Mouse (Mus musculus) cerebellum, postnatal 25 days (tissue): ENCODE results near the gene Hydin.
"Not testable (repeated sequence)": the region's sequence is repeated elsewhere in the genome, so short reads cannot be mapped to it uniquely, and the experiment has no call there.

ENCODE experiments used
- DNase-seq, 2 experiments: peaks; one replicate each; pipeline ENCODE4 v3.0.0; 2021; ENCODE audit warnings: mixed read lengths in 2 of 2

The Hydin gene

DNA sequence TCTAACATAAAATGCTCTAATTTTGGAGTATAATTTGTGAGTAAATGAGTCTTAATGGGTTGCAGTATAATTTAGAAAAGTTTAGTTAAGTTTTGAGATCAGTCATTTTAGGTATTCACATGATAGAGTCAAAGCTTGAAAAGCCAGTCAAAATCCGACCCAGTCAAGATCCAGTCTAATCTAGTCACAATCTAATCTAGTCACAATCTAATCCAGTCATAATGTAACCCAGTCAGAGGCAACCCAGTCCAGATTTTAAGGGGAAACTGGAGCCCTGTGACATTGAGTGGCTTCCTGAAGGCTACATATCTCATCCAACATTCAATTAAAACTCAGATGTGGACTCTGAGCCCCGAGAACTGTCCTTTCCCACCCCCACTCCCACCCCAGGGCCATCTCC is 72.7 kb downstream of the Hydin start:
- DNase-seq: no peak

DNA sequence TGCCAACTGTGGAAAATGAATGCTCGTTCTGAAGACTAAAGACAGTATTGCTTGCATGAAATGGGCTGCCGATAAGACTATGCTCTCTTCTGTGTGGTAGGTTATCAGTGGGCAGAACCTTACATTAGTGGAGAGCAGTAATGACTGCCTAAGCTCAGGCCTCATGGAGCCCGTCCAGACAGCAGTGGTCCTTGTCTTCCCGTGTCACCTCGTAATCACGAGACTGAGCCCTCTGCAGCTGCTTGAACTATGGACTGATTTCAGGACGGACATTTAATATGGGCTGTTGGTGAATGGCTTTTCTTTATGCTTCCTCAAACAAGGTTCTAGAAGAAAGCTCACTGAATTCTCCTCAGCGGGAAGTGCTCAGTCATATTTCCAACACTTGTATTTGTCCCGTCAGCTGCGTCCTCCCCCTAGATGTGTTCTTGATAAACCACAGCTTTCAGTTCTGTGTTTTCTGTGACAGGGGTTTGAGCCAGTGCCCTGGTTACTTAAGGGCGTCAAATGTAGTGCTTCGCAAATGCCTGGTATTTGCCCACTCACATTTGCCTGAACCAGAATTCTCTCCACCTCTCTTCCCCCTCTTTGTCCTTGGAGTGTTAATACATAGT is 73.4 kb downstream of the Hydin start:
- no peak for DNase-seq

DNA sequence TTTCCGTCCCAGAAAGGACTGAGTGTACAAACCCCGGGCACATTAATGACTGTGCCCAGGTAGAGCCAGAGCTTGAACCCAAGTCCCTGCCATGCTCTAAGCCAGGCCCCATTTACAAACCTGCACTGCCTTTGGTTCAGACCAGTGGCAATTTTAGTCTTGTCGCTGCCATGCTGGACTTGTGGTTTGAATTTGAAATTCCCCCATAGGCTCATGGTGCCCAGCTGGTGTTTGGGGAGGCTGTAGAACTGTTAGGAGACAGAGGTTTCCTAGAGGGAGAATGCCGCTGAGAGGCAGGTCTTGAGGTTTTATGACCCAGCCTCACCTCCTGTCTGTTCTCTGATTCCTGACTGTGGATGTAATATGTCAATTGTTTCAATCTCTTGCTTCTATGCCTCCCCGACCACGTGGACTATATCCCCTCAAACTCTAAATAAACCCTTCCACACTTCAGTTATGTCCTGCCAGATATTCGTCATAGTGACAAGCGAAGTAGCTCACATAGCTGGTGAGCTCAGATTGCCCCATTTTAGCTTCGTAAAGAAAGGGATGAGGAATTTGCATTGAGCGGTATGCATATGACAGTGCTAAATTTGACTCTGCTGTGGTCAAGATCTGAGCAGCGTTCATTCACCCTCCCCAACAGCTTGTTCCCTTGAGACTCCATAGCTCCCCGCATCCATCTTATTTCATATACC is 79.1 kb downstream of the Hydin start:
- no peak for DNase-seq

DNA sequence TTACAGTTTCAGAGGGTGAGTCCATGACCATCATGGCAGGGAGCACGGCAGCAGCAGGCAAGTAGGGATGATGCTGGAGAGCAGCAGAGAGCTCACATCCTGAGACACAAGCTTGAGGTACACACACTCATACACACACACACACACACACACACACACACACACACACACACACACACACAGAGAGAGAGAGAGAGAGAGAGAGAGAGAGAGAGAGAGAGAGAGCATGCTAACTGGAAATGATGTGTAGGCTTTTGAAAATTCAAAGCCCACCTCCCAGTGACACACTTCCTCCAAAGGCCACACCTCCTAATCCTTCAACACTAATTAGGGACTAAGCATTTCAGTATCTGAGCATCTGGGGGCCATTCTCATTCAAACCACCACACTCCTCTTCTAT is 80.1 kb downstream of the Hydin start:
- no peak for DNase-seq

DNA sequence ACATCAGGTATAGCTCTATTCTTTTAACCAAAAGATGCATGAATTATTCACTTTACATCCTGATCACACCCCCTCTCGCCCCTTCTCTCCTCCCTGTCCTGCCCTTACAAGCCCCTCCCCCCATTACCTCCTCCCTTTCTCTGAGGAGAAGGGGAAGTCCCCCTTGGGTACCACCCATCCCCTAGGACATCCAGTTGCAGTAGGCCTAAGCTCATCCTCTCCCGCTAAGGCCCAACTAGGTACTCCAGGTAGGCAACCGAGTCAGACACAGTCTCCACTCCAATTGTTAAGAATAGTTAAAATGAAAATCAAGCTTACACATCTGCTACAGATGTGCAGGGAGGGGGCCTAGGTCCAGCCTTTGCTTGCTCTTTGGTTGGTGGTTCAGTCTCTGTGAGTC is 83.9 kb downstream of the Hydin start:
- no peak for DNase-seq

DNA sequence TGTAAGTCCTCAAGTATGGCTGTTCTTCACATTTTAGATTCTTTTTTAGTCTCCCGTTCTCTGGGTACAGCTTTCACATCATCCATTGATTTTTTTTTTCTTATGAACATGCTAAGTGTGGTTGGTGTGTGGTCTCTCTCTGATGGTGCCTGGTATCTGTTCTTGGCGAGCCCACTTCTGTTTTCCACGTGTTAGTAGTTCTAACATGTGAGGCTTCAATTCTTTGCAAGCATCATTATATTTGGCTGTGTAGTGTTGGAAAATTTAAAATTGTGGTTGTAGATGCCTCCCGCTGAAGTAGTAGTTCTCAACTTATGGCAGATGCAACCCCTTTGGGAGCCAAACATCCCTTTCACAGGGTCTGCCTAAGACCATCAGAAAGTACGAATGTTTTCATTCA is 85.1 kb downstream of the Hydin start:
- no peak for DNase-seq

DNA sequence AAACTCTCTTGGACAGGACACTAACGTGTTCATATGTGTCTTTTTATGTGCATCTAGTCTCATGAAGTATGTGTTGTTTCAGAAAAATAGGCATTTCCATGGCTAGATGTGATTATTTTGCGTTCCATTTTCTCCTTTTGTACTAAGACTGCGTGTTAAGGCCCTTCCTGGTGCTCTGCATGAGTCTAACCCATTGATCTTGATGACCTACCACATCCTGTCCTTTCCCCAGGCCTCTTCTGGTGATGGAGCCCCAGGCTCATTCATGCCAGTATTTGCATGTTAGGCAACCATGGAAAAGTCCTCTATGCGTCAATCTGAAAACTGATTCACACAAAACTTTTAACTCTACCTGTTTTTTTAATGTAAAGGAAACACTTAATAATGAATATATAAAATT is 96.2 kb downstream of the Hydin start:
- no peak for DNase-seq

DNA sequence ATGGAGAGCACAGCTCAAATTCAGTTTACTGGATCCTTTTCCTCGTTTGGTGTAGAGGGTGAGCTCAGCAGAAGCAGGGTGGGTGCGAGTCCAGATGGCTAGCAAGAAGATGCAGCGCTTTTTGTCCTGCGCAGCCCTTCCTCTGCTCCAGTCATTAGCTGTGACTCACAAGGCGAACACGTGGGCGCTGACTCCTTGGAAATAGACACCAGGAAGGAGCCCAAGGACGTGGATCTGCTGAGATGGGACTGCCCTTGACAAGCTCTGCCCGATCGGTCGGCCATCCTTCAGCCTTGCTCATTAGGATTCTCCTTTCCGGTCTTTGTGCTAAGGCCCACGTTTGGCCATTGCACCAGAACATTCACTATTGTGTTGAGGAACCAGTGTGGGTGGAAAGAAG is 106.1 kb downstream of the Hydin start:
- DNase-seq: no peak

DNA sequence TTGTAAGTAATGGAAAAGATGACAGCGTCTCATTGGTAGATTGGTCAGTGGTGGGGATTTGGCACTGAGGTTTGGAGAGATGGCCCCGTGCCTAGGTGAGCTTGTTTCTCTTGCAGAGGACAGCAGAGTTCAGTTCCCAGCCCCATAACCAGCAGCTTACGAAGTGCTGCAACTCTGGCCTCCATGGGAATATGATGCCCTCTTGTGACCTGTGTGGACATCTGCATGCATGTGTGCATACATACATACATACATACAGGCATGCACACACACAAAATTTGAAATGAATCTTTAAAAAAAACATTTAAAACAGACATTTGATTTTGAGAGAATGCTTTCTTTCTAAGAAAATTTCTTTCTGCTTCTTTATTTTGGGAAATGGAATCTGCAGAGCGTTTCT is 106.9 kb downstream of the Hydin start:
- no peak for DNase-seq

DNA sequence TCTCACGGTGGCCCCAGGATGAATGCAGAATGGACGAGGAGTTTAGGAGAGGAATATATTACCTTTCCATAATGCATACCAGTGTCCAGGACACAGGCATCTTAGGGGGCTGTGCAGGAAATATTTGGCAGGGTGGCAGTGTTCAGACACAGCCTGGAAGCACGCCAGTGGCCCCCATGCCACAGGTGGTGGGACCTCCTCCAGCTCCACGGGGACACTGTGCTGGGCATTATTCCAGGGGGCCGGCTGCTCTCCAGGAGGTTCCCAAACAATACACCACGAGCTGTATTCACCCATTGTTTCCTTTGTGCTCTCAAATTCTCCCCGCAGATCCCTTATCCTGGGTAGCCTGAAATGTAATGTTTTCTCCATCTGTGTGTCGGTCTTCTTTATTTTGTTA is 116.0 kb downstream of the Hydin start:
- DNase-seq: peak; percentile 12 to 14

DNA sequence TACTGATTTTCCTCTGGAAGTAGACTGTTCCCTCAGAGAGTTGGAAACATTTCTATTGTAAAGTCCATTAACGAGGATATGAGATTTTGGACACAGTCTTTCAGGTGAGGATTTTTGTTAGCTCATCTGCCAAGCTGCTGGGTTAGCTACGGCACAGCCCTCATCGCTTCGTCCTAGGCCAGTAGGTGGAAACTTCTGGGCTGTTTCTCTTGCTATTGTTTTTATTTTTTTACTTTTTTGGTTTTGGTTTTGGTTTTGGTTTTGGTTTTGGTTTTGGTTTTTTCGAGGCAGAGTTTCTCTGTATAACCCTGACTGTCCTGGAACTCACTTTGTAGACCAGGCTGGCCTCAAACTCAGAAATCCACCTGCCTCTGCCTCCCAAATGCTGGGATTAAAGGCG is 117.9 kb downstream of the Hydin start:
- not testable (repeated sequence) for DNase-seq

DNA sequence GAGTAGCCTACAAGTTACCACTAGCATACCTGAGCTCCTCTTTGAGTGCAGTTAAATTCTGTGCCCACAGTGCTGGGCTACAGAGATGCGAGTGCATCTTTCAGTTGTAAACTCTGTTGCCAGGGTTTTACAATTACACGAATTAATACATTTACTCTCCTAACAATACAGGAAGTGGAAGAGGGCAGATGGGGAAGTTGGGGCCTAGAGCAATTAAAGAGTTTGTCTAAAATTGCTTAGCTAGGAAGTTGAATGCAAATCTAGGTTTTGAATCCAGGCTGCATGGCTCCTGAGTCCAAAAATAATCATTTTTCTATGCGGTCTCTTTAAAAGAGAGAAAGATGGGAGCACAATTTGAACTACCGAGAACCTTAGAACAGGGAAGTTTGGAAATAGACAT is 128.9 kb downstream of the Hydin start:
- no peak for DNase-seq

DNA sequence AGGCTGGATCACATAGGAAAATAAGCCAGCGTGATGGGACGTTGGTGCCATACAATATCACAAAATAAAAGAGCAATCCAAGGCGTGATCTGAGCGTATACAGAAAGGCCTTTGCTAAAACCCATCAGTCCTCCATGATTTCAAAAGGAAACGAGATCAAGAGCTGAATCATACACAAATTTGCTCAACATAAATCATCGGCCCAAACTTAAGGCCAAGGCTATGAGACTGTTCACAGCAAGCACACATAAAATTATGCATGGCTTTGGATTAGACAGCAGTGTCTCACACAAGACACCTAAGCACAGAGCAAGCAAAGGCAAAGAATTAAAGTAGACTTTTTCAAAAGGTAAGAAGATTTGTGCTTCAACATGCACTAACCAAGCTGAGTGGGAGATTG is 133.8 kb downstream of the Hydin start:
- DNase-seq: no peak

DNA sequence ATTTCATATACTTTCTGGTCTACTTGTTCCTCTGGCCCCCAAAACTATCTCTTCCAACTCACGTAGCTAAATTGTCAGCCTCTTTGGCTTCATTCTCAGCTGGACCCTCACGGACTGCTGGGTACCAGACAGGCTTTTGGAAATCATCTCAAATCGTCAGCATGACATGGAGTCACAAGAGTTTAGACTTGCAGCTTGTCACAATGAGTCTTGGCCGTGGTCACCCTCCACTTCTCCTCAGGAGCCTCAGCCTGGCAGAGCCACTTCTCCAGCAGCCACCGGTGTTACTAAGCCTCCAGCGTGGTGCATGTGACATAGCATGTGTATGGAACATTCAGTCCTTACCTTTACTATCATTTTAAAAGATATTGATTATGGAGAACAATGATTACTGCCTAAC is 135.5 kb downstream of the Hydin start:
- DNase-seq: no peak

DNA sequence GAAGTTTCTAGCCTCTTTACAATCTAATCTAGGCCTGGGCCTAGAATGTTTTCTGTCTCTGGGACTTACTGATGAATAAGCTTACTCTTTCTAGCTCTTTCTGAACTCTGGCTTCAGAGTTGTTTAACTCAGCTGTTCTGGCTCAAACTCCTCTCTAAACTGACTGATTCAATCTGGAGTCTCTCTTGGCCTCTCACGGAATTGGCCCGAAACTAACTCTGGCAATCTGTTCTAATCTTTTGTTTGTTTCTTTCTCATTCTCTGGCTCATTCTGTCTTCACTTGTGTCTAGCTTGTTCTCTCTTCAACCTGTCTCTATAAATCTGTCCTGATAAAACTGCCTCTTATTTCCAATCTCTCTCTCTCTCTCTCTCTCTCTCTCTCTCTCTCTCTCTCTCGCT is 137.7 kb downstream of the Hydin start:
- DNase-seq: no peak

DNA sequence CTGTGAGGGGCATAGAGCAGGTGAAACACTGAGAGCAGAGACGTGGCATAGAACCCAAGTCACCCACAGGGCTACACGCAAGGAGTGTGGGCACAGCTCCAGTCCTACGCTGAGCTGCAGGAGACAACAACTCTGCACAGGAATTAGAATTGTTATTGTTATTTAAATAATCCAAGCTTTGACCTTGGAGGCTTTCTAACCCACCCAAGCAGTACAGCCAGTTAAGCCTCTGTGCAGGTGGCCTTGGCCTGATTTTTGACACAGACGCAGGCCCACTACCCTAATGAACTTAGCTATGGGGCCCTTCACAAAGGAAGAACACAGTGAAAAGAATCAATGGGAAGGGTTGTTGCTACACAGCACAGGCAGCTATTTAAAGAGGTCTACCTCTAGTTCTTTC is 148.3 kb downstream of the Hydin start:
- peak; percentile 22 to 53 for DNase-seq

DNA sequence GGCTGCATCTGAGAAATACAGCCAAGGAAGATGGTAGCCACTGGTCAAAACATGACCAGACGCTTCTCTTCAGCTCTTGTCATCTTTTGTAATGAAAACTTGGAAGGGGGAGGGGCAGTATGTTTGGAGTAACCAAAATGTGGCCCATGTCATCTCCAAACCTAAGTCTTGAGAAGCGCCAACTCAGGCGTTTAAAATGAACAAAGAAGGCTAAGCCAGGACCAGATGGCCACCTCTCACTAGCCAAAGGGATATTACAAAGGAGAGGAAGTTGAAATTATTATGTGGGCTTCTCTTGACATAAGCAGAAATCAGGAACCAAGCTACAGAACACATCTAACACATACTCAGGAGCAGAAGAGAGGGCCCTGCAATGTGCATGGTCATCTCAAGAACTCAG is 150.2 kb downstream of the Hydin start:
- DNase-seq: peak; percentile 18 to 46

DNA sequence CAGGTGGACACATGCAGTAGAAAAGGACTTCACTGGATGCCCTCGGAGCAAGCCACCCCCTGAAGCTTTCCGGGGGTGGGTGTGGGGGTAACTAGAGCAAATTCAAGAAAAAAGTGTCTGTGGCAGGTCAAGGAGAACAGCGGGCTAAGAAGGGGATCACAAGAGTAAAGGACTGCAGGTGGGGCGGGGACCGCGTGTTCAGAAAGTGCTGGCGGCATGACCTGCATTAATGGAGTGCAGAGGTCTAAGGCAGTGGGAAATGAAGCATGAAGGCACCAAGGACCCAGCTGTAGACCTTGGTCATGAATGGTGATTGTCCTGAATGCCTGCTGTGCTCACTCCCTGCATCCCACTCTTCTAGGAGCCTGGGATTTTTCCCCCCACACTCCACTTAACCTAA is 151.0 kb downstream of the Hydin start:
- DNase-seq: no peak

DNA sequence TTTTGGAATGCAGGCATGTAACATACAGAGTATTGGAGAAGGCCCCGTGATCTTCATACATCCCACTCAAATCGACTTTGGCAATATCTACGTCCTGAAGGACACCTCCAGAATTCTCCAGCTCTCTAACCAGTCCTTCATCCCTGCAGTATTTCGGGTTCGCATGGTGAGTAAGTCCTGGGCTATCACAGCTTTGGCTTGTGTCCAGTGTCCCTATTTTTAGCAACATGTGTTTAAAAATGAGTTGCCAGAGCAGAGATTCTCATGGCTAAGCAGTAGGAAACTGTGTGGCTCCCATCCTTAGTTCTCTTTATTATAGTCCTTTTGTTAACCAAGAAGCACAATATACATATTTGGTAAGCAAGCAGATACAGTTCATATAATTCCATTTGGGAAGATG is 152.9 kb downstream of the Hydin start:
- peak in 1 of 2 experiments; percentile 49 for DNase-seq

DNA sequence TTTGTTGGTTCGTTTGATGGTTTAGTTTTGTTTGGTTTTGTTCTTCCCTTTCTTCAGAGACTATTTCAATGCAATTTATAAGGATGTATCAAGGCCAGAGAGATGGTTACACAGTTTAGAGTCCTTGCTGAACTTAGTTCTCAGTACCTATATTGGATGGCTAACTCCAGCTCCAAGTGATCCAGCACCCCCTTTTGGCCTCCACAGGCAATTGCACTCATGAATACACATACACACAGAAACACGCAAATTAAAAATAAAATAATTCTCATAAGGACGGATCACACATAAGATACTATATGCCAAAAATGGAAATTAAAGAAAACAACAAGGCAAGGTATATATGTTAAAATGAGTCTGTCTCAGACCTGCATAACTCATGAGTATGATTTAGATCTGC is 153.4 kb downstream of the Hydin start:
- no peak for DNase-seq

DNA sequence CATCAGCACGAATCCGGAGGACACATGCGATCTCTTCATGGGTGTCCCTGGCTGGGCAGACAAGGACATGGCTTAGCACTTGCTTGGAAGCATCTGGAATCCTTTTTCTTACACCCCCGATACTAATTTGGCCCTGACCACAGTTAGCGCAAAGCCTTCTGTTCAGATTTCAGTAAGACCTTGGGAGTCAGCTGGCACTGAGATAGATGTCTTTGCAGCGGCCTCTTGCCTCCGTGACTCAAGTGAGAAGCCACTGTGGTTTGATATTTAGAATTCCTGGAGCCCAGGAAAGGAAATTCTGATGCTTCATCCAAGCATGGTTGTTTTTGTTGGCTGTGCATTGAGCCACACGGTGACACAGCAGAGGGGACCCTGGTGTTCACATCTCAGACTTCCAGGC is 157.4 kb downstream of the Hydin start:
- no peak for DNase-seq

DNA sequence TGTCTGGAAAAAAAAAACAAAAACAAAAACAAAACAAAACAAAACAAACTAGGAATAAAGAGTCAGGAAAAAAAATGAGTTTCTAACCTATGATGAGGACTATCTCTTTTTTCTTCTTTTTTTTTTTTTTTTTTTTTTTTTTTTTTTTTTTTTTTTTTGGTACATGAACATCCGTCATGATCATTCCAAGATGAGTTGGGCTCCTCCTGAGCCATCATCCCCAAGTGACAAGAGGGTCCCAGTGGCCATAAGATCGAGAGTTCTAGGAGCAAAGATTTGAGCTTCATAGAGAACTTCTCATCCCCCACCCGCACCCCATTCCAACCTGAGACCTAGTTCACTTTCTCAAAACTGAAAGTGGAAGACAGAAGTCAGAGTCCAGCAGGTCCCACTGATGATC is 164.6 kb downstream of the Hydin start:
- DNase-seq: no peak

DNA sequence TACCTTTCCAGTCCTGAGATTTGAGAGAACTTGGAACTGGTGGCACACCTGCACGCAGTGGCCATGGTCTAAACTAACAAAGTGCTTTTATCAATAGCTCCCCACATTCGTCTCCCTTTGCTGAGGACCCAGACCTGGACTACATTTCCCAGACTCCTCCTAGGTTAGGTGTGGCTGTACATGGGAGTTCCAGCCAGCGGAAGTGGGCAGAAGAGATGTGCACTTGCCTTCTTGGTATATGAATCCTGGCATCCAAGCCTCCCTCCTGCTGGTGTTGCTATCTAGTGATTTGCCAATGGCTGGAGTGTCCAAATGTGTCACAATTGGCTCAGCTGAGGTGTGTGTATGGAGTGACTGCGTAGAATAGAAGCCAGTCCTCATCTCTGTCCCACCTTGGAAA is 173.8 kb downstream of the Hydin start:
- peak; percentile 63 to 77 for DNase-seq

DNA sequence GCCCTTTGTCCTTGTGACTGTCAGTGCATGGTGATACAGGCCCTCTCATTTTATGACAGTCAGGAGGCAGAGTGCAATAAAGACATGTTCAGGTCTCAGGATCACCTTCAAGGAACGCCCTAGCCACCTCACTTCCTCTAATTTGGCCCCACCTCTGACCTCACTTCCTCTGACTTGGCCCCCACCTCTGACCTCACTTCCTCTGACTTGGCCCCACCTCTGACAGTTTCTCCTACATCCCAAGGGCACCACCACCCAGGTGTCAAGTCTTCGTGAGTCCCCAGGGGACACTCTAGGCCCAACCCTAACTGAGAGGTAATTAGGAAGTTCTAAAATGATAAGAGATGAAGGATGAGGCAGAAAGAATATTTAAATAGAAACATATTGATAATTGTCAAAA is 177.5 kb downstream of the Hydin start:
- no peak for DNase-seq

DNA sequence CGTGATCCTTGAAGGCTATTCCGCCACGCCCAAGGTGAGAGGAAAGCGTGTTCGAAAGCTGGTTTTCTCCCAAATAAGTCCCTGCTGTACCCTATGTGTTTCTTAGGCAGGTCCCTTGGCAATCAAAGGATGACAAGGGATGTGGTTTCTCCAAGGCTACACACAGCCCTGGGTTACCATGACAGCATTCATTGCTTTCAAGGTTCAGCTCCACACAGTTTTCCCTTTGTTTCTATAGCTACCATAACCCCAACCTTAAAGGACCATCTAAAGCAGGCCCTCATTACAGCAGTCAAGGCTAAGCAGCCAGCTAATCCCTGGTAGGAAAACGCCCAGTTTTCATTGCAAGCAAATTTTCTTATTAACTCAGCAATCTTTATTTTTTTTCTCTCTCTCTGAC is 183.7 kb downstream of the Hydin start:
- no peak for DNase-seq
